ENCODE assay signal across 5 mouse cellular contexts in genomic region chr12:113253446-113254424, GRCm38 (mm10).
DNase-seq lines count a peak whose midpoint lies in the region; ATAC-seq and TF ChIP-seq lines count a peak whose summit lies in the region.
"Not testable (repeated sequence)": the region's sequence is repeated elsewhere in the genome, so short reads cannot be mapped to it uniquely, and the experiment has no call there.

No protein-coding gene starts in this region.

- not testable (repeated sequence) for H3K27me3 ChIP-seq in midbrain, embryonic 11.5 days (ENCODE audit: control insufficient read depth, insufficient read depth, low read length); spleen, adult 2 months (ENCODE audit: control insufficient read depth, insufficient read depth, low read length)

- H3K9ac ChIP-seq in midbrain, embryonic 11.5 days (ENCODE audit: low read length) = not testable (repeated sequence)

- H3K36me3 ChIP-seq in midbrain, embryonic 11.5 days (ENCODE audit: control insufficient read depth, insufficient read depth, low read length); spleen, adult 2 months (ENCODE audit: control insufficient read depth, insufficient read depth, low read length): not testable (repeated sequence)

- ATAC-seq in CD4-positive, CD25-positive, alpha-beta regulatory T cell, adult 4 months = peak; percentile 72
- peak; percentile 64 for ATAC-seq in activated CD4-positive, CD25-positive, alpha-beta regulatory T cell, adult 4 months
- peak; percentile 60 for ATAC-seq in inflammation-experienced regulatory T-cells, adult 6 months
- peak; percentile 28; the same call in 1 of the 2 replicates for ATAC-seq in midbrain, embryonic 11.5 days (ENCODE audit: low FRiP score)

- not testable (repeated sequence) for H3K9me3 ChIP-seq in midbrain, embryonic 11.5 days (ENCODE audit: control insufficient read depth, low read length)

- H3K4me3 ChIP-seq in midbrain, embryonic 11.5 days (ENCODE audit: low read depth, low read length); spleen, adult 2 months (ENCODE audit: extremely low read depth, insufficient read depth, insufficient read length): not testable (repeated sequence)

- H3K4me1 ChIP-seq in midbrain, embryonic 11.5 days (ENCODE audit: control insufficient read depth, insufficient read depth, low read length) = not testable (repeated sequence)
- peaks cover 26% of the 10 kb centered on the region; the same call in 1 of the 2 replicates for H3K4me1 ChIP-seq in spleen, adult 2 months (ENCODE audit: control insufficient read depth, insufficient read depth, insufficient read length)

- DNase-seq in midbrain, embryonic 11.5 days (ENCODE audit: low spot score, missing footprints); spleen, adult 2 months (ENCODE audit: low read depth in 1 of 2, low spot score in 2 of 2): not testable (repeated sequence)

- TF ChIP-seq CTCF in spleen, adult 2 months (IDR thresholded peaks at IDR 0.05; ENCODE audit: extremely low read depth, insufficient read depth, insufficient read length, insufficient replicate concordance) = not testable (repeated sequence)

- H3K27ac ChIP-seq in midbrain, embryonic 11.5 days (ENCODE audit: low read depth, low read length) = not testable (repeated sequence)
- H3K27ac ChIP-seq in spleen, adult 2 months (ENCODE audit: insufficient read depth, low read length) = peak overlapping the region; percentile 67

- not testable (repeated sequence) for H3K4me2 ChIP-seq in midbrain, embryonic 11.5 days

- WGBS in midbrain, embryonic 11.5 days = 85% methylated on average over 2 of the region's 2 CpGs
- 70% methylated on average over 2 of the region's 2 CpGs for WGBS in spleen, adult 2 months

- TF ChIP-seq POLR2A in spleen, adult 2 months (IDR thresholded peaks at IDR 0.05; ENCODE audit: low read depth, low read length) = not testable (repeated sequence)
